Mouse (Mus musculus) v-Abl transformed pro-B cells (cell line): ENCODE measurements around the gene Sf3b6.

Experiments used
- in situ Hi-C, 2 experiments: fragments of 400-800 bp; cut with MboI; formaldehyde crosslinking; loops; one replicate each; pipeline ENCODE4 v1.15.1; 2025; ENCODE audit not compliant: unreplicated experiment in 2 of 2

The Sf3b6 gene

GRCm38 (mm10) chr12:4840010-4840409 is 22.7 kb downstream of the Sf3b6 start:
- in situ Hi-C loops = loop anchor here in 1 of 2 experiments (5.0 to 10.0 kb wide), 2 partner anchors 132 to 245 kb away; partner anchors contain the start of genes Gm3625 and Itsn2

DNA sequence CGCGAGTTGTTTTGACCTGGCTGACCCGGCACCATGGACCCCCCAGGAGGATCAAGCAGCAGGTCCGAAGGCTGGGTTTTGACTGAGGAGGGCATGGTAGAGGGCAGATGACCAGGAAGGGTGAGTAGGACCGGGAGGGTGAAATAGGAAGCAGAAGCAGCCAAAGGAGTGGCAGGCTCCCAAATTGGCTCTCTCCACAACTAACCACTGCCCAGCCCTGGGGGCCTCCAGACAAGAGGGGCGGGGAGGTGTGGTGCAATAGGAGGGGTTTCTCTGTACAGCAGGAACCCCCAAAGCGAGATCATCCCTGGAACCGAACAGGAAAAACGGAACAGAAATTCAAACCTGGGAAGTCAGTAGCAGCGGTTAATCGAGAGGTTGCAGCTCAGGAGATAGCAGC is 23.4 kb downstream of the Sf3b6 start:
- in situ Hi-C loops = loop anchor here in 1 of 2 experiments (5.0 to 10.0 kb wide), 2 partner anchors 132 to 246 kb away; partner anchors contain the start of genes Gm3625 and Itsn2

DNA sequence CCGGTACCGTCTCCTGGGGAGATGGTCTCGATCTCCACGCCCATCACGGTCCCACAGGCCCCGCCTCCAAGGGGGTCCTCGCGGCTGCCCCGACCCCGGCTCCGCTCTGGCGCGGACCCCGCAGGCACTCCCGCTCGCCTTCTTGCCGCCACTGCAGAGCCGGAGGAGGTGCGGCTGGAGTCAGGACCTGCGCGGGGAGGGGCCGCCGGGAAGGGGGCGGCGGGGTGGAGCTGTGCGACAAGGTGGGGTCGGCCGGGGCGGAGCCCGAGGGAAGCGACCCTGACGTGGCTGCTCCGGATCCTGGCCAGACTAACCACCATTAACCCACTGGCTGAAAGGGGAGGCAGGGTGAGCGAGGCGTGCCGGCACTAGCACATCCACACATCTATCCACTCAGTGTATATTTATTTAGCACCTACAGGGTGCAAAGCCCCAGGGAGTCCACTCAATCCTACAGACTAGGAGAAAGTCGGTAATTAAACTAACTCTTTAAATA is 24.1 kb downstream of the Sf3b6 start, which contains the start of gene Fkbp1b:
Gene Fkbp1b (minus strand): TSS at position 200 of the 496 bp plus-strand sequence.
- in situ Hi-C loops = loop anchor here in 1 of 2 experiments (5.0 to 10.0 kb wide), 2 partner anchors 131 to 247 kb away; partner anchors contain the start of genes Gm3625 and Itsn2

DNA sequence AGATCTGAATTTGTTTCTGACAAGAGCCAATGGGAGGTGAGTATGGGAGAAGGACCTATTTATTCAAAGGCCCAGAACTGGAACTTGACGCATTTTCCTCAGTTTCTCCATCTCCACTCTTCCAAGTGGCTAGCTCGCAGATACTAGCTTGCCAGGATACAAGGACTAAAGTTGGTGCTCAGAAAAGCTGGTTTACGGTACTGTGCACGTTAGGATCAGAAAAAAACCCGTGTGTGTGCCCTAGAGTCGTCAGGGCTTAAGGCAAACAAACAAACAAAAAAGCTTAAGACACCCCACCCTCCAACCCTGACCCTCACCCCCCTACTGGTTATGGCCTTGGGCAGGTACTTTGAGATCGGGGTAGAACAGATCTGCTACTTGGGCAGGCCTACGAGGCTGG is 25.1 kb downstream of the Sf3b6 start:
- in situ Hi-C loops = loop anchor here in 1 of 2 experiments (5.0 to 10.0 kb wide), 2 partner anchors 130 to 248 kb away; partner anchors contain the start of genes Gm3625 and Itsn2

GRCm38 (mm10) chr12:4842890-4843597 is 25.7 kb downstream of the Sf3b6 start, which contains the start of gene Wdcp:
TSS of gene Wdcp (plus strand) at chr12:4843303.
- in situ Hi-C loops = loop anchor here in 1 of 2 experiments (5.0 to 10.0 kb wide), 2 partner anchors 129 to 248 kb away; partner anchors contain the start of genes Gm3625 and Itsn2

- in situ Hi-C loops = loop anchor here in 1 of 2 experiments (5.0 to 10.0 kb wide), 2 partner anchors 129 to 249 kb away; partner anchors contain the start of genes Gm3625 and Itsn2
Observed at GRCm38 (mm10) chr12:4843741-4844140, 26.4 kb downstream of the Sf3b6 start.

DNA sequence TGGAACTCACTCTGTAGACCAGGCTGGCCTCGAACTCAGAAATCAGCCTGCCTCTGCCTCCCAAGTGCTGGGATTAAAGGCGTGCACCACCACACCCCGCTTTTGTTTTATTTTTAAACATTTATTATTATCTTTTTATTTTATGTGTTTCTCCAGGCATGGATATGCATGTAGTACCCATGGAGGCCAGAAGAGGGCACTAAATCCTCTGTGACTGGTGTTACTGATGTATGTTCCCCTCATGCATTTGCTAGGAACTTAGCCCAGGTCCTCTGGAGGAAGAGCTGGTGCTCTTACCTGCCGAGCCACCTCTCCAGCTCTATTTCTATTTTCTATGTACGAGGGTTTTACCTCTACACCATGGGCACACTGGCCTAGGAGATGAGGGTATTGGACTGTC is 38.8 kb downstream of the Sf3b6 start:
- in situ Hi-C loops = loop anchor here in 1 of 2 experiments (10.0 kb wide), 1 partner anchor 281 kb away; no protein-coding TSS in a partner anchor

DNA sequence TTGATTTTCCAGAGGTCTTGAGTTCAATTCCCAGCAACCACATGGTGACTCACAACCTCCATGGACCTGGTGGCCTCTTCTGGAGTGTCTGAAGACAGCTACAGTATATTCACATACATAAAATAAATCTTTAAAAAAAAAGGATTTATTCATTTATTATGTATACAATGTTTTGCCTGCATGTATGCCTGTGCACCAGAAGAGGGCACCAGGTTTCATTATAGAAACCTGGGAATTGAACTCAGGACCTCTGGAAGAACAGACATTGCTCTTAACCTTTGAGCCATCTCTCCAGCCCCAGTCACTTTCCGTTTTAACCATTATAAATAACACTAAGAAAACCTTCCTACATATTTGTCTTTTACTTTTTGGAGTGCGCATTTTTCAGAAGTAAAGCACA is 39.5 kb downstream of the Sf3b6 start:
- in situ Hi-C loops = loop anchor here in 1 of 2 experiments (10.0 kb wide), 1 partner anchor 282 kb away; no protein-coding TSS in a partner anchor

- in situ Hi-C loops = loop anchor here in 1 of 2 experiments (10.0 kb wide), 1 partner anchor 285 kb away; no protein-coding TSS in a partner anchor
Observed at GRCm38 (mm10) chr12:4859241-4859914, 42.0 kb downstream of the Sf3b6 start.

DNA sequence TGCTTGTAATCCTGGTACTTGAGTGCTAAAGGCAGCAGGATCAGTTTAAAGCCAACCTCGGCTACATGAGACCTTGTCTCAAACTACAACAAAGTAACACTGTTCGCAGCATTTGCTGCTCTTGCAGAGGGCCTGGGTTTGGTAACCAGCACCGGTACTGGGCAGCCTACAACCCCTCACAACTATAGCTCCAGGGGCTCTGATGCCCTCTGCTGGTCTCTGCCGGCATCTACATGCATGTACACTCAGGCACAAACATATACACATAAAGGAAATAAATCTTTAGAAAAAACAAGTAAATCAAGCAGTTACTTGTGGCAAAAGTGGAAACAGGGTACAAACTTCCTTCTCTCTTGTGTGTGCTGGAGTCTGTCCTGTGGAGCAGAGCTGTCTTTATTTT is 45.3 kb downstream of the Sf3b6 start:
- in situ Hi-C loops = no loop called here

GRCm38 (mm10) chr12:4863654-4864337 is 46.5 kb downstream of the Sf3b6 start:
- in situ Hi-C loops = no loop called here

DNA sequence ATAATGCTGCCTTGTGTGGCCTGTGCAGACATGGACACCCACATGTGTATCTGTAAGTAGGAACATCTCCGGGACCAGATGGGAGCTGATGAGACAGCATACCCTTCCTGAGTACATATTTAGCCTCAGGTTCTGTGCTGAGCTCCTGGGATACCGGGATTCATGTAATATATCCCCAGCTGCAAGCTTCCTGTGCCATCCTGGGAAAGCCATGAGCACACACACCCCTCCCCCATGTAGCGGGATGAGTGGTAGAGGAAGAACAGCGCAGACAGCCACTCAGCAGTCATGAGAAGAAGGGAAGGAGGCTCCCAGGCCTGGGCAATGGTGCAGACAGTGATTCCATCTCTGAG is 47.0 kb downstream of the Sf3b6 start:
- in situ Hi-C loops = no loop called here

DNA sequence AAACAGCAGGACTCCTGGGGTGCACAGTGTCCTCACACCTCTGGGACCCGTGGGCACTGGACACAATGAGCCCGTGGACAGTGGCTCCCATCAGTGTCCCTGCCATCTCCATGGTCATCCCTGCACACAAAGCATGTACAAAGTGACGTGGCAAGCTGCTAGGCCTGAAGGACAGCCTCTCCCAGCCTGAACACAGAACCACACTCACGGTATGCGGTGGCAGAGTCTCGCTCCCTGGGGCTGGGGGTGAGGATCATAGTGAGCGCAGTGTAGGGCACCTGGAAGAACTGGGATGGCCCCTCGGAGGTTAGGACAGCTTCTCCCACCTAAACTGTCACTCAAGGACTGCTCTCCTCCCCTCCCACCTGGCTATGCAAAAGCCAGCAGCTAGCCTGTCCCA is 51.6 kb downstream of the Sf3b6 start:
- in situ Hi-C loops = no loop called here

- in situ Hi-C loops = no loop called here
Observed at GRCm38 (mm10) chr12:4871260-4871659, 53.9 kb downstream of the Sf3b6 start.

DNA sequence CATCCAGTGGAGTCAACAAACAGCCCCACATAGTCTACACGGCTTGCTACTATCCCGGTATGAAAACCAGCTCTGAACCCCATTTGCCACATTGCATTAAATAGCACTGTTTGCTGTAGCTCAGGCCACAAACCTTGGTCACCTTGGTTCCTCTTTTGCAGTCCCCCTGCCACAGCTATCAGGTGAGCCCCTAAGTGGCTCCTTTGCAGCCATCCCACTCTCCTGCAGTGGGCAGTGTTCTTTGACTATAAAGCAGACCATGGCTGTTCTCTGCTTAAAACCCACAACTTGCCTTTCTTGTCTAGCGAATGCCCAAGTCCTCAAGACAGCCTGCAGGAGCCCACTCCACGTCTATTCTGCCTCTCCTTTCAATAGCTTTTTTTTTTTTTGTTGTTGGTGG is 54.9 kb downstream of the Sf3b6 start:
- in situ Hi-C loops = no loop called here

DNA sequence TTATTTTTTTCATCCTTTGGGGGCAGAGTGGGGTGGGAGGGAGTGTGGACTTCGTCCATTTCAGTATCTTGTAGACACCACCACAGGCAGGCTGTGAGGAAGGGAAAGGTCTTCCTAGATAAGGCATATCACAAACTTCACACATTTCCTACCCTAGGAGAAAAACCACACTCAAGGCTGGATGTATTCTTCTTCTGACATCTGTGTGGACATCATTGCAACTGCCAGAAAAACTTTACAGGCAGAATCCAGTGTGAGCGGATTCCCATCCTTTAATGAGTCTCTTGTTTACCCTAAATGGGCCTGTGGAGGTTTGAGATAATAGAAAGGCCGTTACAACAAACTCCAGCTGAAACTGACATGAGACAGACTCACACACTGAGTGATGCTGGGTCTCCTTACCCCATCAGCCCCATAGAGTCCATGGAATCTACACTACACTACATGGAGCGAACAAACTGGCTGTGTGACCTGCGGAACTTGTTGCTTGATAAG is 55.7 kb downstream of the Sf3b6 start:
- in situ Hi-C loops = no loop called here

DNA sequence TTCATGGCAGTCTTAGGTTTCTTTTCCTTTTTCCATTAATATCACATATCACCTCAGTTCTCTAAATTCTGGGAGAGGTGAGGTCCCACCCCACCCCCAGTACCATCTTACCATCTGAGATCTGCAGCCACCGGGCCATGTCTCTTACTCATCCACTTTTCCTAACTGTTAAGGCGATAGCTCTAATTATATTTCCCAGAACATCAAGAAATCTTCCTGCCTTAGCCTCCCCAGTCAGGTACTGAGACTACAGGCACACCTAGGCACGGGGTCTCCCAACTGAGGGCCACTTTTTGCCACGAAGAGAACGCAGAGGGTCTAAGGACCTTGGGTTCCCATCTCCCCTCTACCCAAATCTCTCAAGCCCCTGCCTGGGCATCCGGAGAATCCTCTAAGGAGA is 56.2 kb downstream of the Sf3b6 start:
- in situ Hi-C loops = no loop called here

DNA sequence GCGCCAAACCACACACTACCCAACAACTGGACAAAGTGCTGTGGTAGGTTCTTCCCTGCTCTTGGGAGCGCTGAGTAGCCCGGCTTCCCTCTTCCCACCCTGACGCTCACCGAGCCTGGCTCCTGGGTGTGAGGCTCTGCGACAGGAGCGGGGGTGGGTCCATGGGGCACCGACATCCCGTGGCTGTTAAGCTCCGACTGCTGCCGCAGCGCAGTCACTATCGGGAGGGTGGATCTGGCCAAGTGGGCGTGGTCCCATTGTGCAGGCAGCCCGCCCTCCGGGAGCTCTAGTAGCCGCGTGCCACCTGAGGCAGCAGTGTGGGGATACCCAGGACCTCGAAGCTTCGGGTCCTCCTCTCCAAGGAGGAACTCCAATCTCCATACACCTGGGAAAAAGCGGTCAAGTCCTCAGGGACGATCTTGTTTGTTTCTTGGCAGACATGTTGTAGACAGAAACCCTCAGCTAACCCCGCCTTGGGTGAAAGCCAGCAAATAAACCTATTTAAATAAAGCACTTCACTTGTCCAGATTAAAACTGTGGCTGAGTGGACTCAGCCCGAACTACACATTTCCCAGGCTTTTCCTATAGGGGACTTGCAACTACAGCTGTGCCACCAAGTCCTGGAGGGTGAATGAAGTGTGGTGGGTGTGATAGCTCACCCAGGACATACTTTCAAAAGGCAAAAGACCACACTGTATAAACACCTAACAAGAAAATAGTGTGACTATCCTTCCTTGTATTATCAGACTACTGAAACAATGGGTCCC is 57.0 kb downstream of the Sf3b6 start, which contains the start of gene Mfsd2b:
Gene Mfsd2b (minus strand): TSS at position 199 of the 767 bp plus-strand sequence.
- in situ Hi-C loops = no loop called here

- in situ Hi-C loops = no loop called here
Observed at GRCm38 (mm10) chr12:4875623-4876022, 58.3 kb downstream of the Sf3b6 start.
